ENCODE assay signal across 13 mouse cellular contexts in the genomic region with DNA sequence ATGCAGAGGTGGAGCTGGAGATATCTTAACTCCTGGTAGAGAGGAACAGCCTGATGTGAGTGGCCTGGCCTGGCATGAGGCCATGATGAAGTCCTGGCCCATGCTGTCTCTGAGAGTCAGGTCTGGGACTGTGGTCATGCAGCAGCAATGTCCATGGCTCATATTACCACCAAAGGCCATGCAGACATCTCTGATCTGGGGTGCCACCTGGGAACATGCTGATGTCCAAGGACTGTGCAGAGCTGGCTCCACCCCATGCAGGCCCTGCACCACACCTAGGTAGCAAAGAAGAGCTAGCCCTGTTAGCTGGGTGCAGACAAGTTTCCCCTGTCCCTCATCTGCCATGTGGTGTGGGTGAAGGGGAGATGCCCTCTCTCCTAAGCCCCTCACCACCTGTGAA.
"Had no signal": no experiment of that assay in that cellular context is flagged by ENCODE, and none has a peak within 500 bp of the region (broad histone marks: within the 10 kb centered on the region; RNA-seq: fewer than 3 reads in every experiment).

No protein-coding gene starts in this region.

- H3K9me3 ChIP-seq: liver, embryonic 13.5 days; midbrain, embryonic 12.5 days; stomach, embryonic 15.5 days had no signal

- H3K27me3 ChIP-seq: liver, embryonic 13.5 days; midbrain, embryonic 12.5 days; stomach, embryonic 15.5 days had no signal

- ATAC-seq: liver, postnatal 0 days had no signal

- H3K4me1 ChIP-seq: liver, embryonic 13.5 days; stomach, embryonic 15.5 days had no signal

- H3K9ac ChIP-seq: liver, embryonic 13.5 days; liver, postnatal 0 days; midbrain, embryonic 12.5 days; stomach, embryonic 15.5 days had no signal

- H3K27ac ChIP-seq: left cerebral cortex, adult 2 months; liver, embryonic 13.5 days; midbrain, embryonic 12.5 days; stomach, embryonic 15.5 days had no signal

- H3K4me2 ChIP-seq: liver, embryonic 13.5 days; midbrain, embryonic 12.5 days; stomach, embryonic 15.5 days had no signal

- H3K36me3 ChIP-seq: liver, embryonic 13.5 days; midbrain, embryonic 12.5 days; stomach, embryonic 15.5 days had no signal

- H3K4me3 ChIP-seq: left cerebral cortex, adult 2 months; liver, embryonic 13.5 days; midbrain, embryonic 12.5 days; stomach, embryonic 15.5 days had no signal

- DNase-seq: kidney, adult 11 months; kidney, adult 9 months; kidney, postnatal 10 days; liver; liver, embryonic 13.5 days; liver, postnatal 0 days; lung, postnatal 36 days; right cerebral cortex, postnatal 14 days; thymus, adult 2 months; thymus, postnatal 25 days had no signal
